Mouse (Mus musculus) E14TG2a.4 (cell line): ENCODE measurements around the gene Dscaml1.

Experiments
- CTCF ChIP-seq: conservative IDR thresholded peaks from 2 replicates; pipeline ENCODE4 v1.5.1; 2014; ENCODE audit warnings: low read length
- NANOG ChIP-seq: IDR thresholded peaks from 2 replicates; pipeline ENCODE4 v1.6.1; 2014; ENCODE audit warnings: borderline replicate concordance, low read length, mixed read lengths
- POU5F1 ChIP-seq: IDR thresholded peaks from 2 replicates; pipeline ENCODE4 v1.6.1; 2014; ENCODE audit warnings: low read length, borderline replicate concordance

DNA sequence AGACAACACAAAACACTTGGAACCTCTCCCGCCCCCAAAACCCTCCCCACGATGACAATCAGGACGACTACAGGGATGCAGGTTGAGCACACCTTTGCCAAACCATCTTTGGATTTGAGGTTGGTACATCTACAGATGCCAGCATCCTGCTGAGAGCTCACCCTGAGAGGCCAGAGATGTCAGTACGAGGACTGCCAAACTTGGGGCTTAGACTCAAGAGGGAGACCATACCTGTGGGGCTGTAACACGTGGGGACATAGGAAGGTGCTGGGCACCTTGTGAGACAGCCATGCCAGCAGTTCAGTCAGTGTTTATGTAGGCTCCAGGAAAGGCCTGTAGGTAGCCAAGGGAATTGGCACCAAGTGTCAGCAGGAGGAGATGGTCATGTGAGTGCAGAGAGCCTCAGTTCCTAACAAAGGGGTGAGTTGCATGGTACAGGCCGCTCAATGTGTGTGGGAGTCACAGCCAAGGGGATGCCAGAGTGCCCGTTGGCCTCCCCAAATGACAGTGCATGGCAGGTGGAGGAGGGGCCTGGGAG, 3.6 kb upstream of the Dscaml1 start:
- TF ChIP-seq NANOG: no peak
- TF ChIP-seq CTCF: no peak
- no peak for TF ChIP-seq POU5F1
